Mouse (Mus musculus): ENCODE measurements around the gene Gm1043. TPM values are rescaled to one million over a fixed set of nuclear protein-coding genes. Genes with fewer than 3 reads are reported as not detected.

The Gm1043 gene
- 0.28 and 0.46 TPM in 2 replicates for polyA plus RNA-seq (2012; rRNA removed)

- DNase-seq (ENCODE audit: low read depth), result no peak
Observed at GRCm38 (mm10) chr5:37085241-37085640, at the start of gene Gm1043. Gene Gm1043, plus strand, starts transcription at chr5:37085370.

- no peak for DNase-seq (ENCODE audit: low read depth)
Observed at GRCm38 (mm10) chr5:37035896-37036295, 49.3 kb upstream of the Gm1043 start.

- no peak for DNase-seq (ENCODE audit: low read depth)
Observed at GRCm38 (mm10) chr5:37036884-37037283, 48.3 kb upstream of the Gm1043 start.

- no peak for DNase-seq (ENCODE audit: low read depth)
Observed at GRCm38 (mm10) chr5:37039908-37040307, 45.3 kb upstream of the Gm1043 start.

GRCm38 (mm10) chr5:37040711-37041110 lies 44.5 kb upstream of the Gm1043 start:
- no peak for DNase-seq (ENCODE audit: low read depth)

GRCm38 (mm10) chr5:37041651-37042050 lies 43.5 kb upstream of the Gm1043 start:
- DNase-seq (ENCODE audit: low read depth), result no peak

GRCm38 (mm10) chr5:37042934-37043333 lies 42.2 kb upstream of the Gm1043 start:
- no peak for DNase-seq (ENCODE audit: low read depth)

- DNase-seq (ENCODE audit: low read depth), result no peak
Observed at GRCm38 (mm10) chr5:37044793-37045192, 40.4 kb upstream of the Gm1043 start.

- DNase-seq (ENCODE audit: low read depth), result no peak
Observed at GRCm38 (mm10) chr5:37045582-37045981, 39.6 kb upstream of the Gm1043 start.

GRCm38 (mm10) chr5:37046791-37047190 lies 38.4 kb upstream of the Gm1043 start:
- DNase-seq (ENCODE audit: low read depth), result no peak

- no peak for DNase-seq (ENCODE audit: low read depth)
Observed at GRCm38 (mm10) chr5:37047206-37047915, 37.8 kb upstream of the Gm1043 start.

GRCm38 (mm10) chr5:37047992-37048391 lies 37.2 kb upstream of the Gm1043 start:
- DNase-seq (ENCODE audit: low read depth), result no peak

- no peak for DNase-seq (ENCODE audit: low read depth)
Observed at GRCm38 (mm10) chr5:37049111-37049510, 36.1 kb upstream of the Gm1043 start.

GRCm38 (mm10) chr5:37050521-37051373 lies 34.4 kb upstream of the Gm1043 start:
- no peak for DNase-seq (ENCODE audit: low read depth)

- DNase-seq (ENCODE audit: low read depth), result no peak
Observed at GRCm38 (mm10) chr5:37051374-37052100, 33.6 kb upstream of the Gm1043 start.

GRCm38 (mm10) chr5:37052846-37053245 lies 32.3 kb upstream of the Gm1043 start:
- DNase-seq (ENCODE audit: low read depth), result no peak

GRCm38 (mm10) chr5:37055789-37056188 lies 29.4 kb upstream of the Gm1043 start:
- no peak for DNase-seq (ENCODE audit: low read depth)

GRCm38 (mm10) chr5:37056471-37056870 lies 28.7 kb upstream of the Gm1043 start:
- DNase-seq (ENCODE audit: low read depth), result no peak

GRCm38 (mm10) chr5:37061612-37062011 lies 23.6 kb upstream of the Gm1043 start:
- DNase-seq (ENCODE audit: low read depth), result no peak

GRCm38 (mm10) chr5:37064454-37065449 lies 20.4 kb upstream of the Gm1043 start:
- no peak for DNase-seq (ENCODE audit: low read depth)
